Mouse (Mus musculus): Measurements from ENCODE around the gene Tcf7l2. TPM values are rescaled to one million over a fixed set of nuclear protein-coding genes. Genes with fewer than 3 reads are reported as not detected.

Tcf7l2 gene
- polyA plus RNA-seq (2014; fragmentation: Illumina TruSeq; extraction: RNeasy Lipid Tissue Mini Kit (QIAGEN cat#74804); ENCODE audit: low replicate concordance), result 32.6 TPM

DNA sequence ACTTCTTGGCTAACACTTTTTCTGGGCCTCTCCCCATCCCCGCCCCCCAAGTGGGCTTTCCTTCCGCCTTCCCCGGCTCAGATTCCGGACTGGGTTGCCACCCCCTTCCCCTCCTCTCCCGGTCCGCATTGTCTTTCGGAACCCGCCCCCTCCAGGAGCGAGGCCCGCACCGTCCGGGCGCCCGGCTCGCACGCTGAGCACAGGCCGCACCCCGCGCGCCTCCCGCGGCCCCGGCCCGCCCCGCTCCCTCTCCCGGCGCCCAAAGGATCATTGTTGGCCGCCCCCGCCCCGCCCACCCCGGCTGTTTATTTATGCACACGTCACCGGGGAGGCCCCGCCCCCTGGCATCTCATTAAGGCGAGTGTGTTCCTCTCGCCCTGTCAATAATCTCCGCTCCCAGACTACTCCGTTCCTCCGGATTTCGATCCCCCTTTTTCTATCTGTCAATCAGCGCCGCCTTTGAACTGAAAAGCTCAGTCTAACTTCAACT, at the start of gene Tcf7l2:
TSS of gene Tcf7l2 (plus strand) at position 382 of the 490 bp plus-strand sequence.

Measured in small intestine, adult 10 weeks (tissue).